Mouse (Mus musculus): Measurements from ENCODE around the gene Fbxo3.

- TF ChIP-seq MAFK (IDR thresholded peaks at IDR 0.05; ENCODE audit: insufficient read depth, low read depth, low read length) (no peak), CHD2 (IDR thresholded peaks at IDR 0.05; ENCODE audit: low read depth, low read length) (no peak), ZNF384 (IDR thresholded peaks at IDR 0.05; ENCODE audit: low read depth, low read length) (no peak), HCFC1 (IDR thresholded peaks at IDR 0.05; ENCODE audit: borderline replicate concordance, insufficient read depth, low read length) (no peak), ZC3H11A (IDR thresholded peaks at IDR 0.05; ENCODE audit: borderline replicate concordance, low read depth, low read length) (no peak)
Measured at GRCm38 (mm10) chr2:103992162-103992561, 35.4 kb upstream of the Fbxo3 start.

All from ES-E14 (cell line).